Mouse (Mus musculus) stomach, embryonic 15.5 days (tissue): ENCODE measurements around the gene Tmem185b. TPM values are rescaled to one million over a fixed set of nuclear protein-coding genes. Genes with fewer than 3 reads are reported as not detected.

Experiments
- ATAC-seq: fragments of 200-750 bp; cut with Nextera tagmentation; 2 replicates; pipeline ENCODE4 v1.8.0; 2017; ENCODE audit warnings: low read depth, moderate number of reproducible peaks, moderate TSS enrichment; ENCODE audit not compliant: insufficient read depth, low FRiP score
- H3K27ac ChIP-seq: fragments of 300-500 bp; sonication (generic); 2 replicates; pipeline ENCODE4 v1.5.1; 2015; ENCODE audit warnings: mild to moderate bottlenecking, inconsistent platforms
- H3K27me3 ChIP-seq: fragments of 300-500 bp; sonication (generic); replicated peaks from 2 replicates; pipeline ENCODE4 v1.6.1; 2015; ENCODE audit warnings: inconsistent platforms
- H3K36me3 ChIP-seq: fragments of 300-500 bp; sonication (generic); 2 replicates; pipeline ENCODE4 v1.6.1; 2015; ENCODE audit warnings: inconsistent platforms
- H3K4me1 ChIP-seq: fragments of 300-500 bp; sonication (generic); 2 replicates; pipeline ENCODE4 v1.6.1; 2015; ENCODE audit warnings: inconsistent platforms
- H3K4me2 ChIP-seq: fragments of 300-500 bp; sonication (generic); 2 replicates; pipeline ENCODE4 v1.6.1; 2015; ENCODE audit warnings: mild to moderate bottlenecking, inconsistent platforms
- H3K4me3 ChIP-seq: fragments of 300-500 bp; sonication (generic); replicated peaks from 2 replicates; pipeline ENCODE4 v1.5.1; 2015; ENCODE audit warnings: inconsistent platforms
- H3K9ac ChIP-seq: fragments of 300-500 bp; sonication (generic); 2 replicates; pipeline ENCODE4 v1.6.1; 2015; ENCODE audit warnings: inconsistent platforms
- H3K9me3 ChIP-seq: fragments of 300-500 bp; sonication (generic); 2 replicates; pipeline ENCODE4 v1.6.1; 2016; ENCODE audit warnings: inconsistent platforms
- WGBS: fragments of 180-500 bp; shearing (Covaris S2); methylation state at CpG from one replicate; pipeline ENCODE4 v1.1.7; 2015; 5-methylcytosine and 5-hydroxymethylcytosine counted together
- polyA plus RNA-seq: library from polyadenylated mRNA; unstranded; fragments of >200 nt; fragmentation: Nextera tagmentation; extraction: Ambion mirVana; gene quantifications from 2 replicates; pipeline ENCODE4 v1.2.1, GENCODE M21; 2015

The Tmem185b gene
- polyA plus RNA-seq, 1 experiment from 2014 or later, result 22.9 TPM

- H3K36me3 ChIP-seq, result no peaks in the 10 kb centered on the region
- ATAC-seq, result peak; percentile 27; the same call in 1 of the 2 replicates
- 45% methylated on average over 1 of the region's 1 CpGs for WGBS
- no peak overlapping the region for H3K4me2 ChIP-seq
- H3K4me1 ChIP-seq, result no peaks in the 10 kb centered on the region
- no peak overlapping the region for H3K4me3 ChIP-seq
- H3K27ac ChIP-seq, result no peak overlapping the region
- H3K27me3 ChIP-seq, result no peaks in the 10 kb centered on the region
- H3K9me3 ChIP-seq, result no peaks in the 10 kb centered on the region
- no peak overlapping the region for H3K9ac ChIP-seq
These were observed 44.2 kb downstream of the Tmem185b start for GRCm38 (mm10) chr1:119570134-119570533.

Other genes starting within 250 kb of the Tmem185b start
- gene Inhbb, start 103.9 kb upstream of the Tmem185b start, polyA plus RNA-seq, result 0.93 and 1.2 TPM in 2 replicates
- 139 and 155 TPM in 2 replicates for gene Ralb, start 21.4 kb upstream of the Tmem185b start, polyA plus RNA-seq
- 35.1 and 38.9 TPM in 2 replicates for gene Epb41l5, start 122.8 kb downstream of the Tmem185b start, polyA plus RNA-seq